Mouse (Mus musculus): ENCODE results near the gene Plekhh3. TPM values are rescaled to one million over a fixed set of nuclear protein-coding genes. Genes with fewer than 3 reads are reported as not detected.

Gene Plekhh3
- total and polyA plus RNA-seq, 2 experiments from 2014 or later, result 5.3 to 10.2 TPM

GRCm38 (mm10) chr11:101180261-101180660, 9.1 kb upstream of the Plekhh3 start:
- H3K9me3 ChIP-seq (ENCODE audit: low read length), result no peaks in the 10 kb centered on the region
- H3K4me1 ChIP-seq (ENCODE audit: insufficient read depth), result 0 out of 2 replicates have a peak, but pooled peaks cover under 1% of the 10 kb centered on the region
- DNase-seq, result no peak
- peaks cover 20% of the 10 kb centered on the region for H3K27me3 ChIP-seq (ENCODE audit: insufficient read depth, low read length)
- no peak overlapping the region for H3K27ac ChIP-seq (ENCODE audit: low read depth, low read length)
- no peak overlapping the region for H3K4me2 ChIP-seq (ENCODE audit: low read depth)
- no peak overlapping the region for H3K4me3 ChIP-seq (ENCODE audit: low read depth, low read length)
- TF ChIP-seq CTCF (IDR thresholded peaks at IDR 0.05; ENCODE audit: low read depth), result no peak
- no peak overlapping the region for H3K9ac ChIP-seq
- ATAC-seq, result no peak
- 69% methylated on average over 17 of the region's 17 CpGs for WGBS
- no peaks in the 10 kb centered on the region for H3K36me3 ChIP-seq (ENCODE audit: insufficient read depth)

- H3K27ac ChIP-seq (ENCODE audit: low read depth, low read length), result no peak overlapping the region
- H3K4me2 ChIP-seq (ENCODE audit: low read depth), result no peak overlapping the region
- TF ChIP-seq CTCF (IDR thresholded peaks at IDR 0.05; ENCODE audit: low read depth), result no peak
- ATAC-seq (no peak), DNase-seq (no peak)
- 75% methylated on average over 15 of the region's 15 CpGs for WGBS
- H3K4me1 ChIP-seq (ENCODE audit: insufficient read depth), result peaks cover 4% of the 10 kb centered on the region
- H3K4me3 ChIP-seq (ENCODE audit: low read depth, low read length), result no peak overlapping the region
- no peaks in the 10 kb centered on the region for H3K36me3 ChIP-seq (ENCODE audit: insufficient read depth)
- no peaks in the 10 kb centered on the region for H3K9me3 ChIP-seq (ENCODE audit: low read length)
- H3K27me3 ChIP-seq (ENCODE audit: insufficient read depth, low read length), result peaks cover 27% of the 10 kb centered on the region
- no peak overlapping the region for H3K9ac ChIP-seq
These were observed 8.2 kb upstream of the Plekhh3 start for GRCm38 (mm10) chr11:101179306-101179705.

- Histone ChIP-seq H3K4me1 (ENCODE audit: insufficient read depth) (peaks cover 14% of the 10 kb centered on the region), H3K27me3 (ENCODE audit: insufficient read depth, low read length) (peaks cover 30% of the 10 kb centered on the region), H3K27ac (ENCODE audit: low read depth, low read length) (no peak overlapping the region), H3K4me2 (ENCODE audit: low read depth) (no peak overlapping the region), H3K9ac (no peak overlapping the region), H3K36me3 (ENCODE audit: insufficient read depth) (no peaks in the 10 kb centered on the region), H3K9me3 (ENCODE audit: low read length) (no peaks in the 10 kb centered on the region), H3K4me3 (ENCODE audit: low read depth, low read length) (no peak overlapping the region)
- no peak for TF ChIP-seq CTCF (IDR thresholded peaks at IDR 0.05; ENCODE audit: low read depth)
- ATAC-seq (no peak), DNase-seq (no peak)
- 50% methylated on average over 36 of the region's 36 CpGs for WGBS
These were observed 7.2 kb upstream of the Plekhh3 start for GRCm38 (mm10) chr11:101178061-101179058.

GRCm38 (mm10) chr11:101176933-101177773, 6.0 kb upstream of the Plekhh3 start:
- Histone ChIP-seq H3K4me2 (ENCODE audit: low read depth) (peak overlapping the region; percentile 56), H3K4me1 (ENCODE audit: insufficient read depth) (peaks cover 18% of the 10 kb centered on the region), H3K36me3 (ENCODE audit: insufficient read depth) (no peaks in the 10 kb centered on the region), H3K9ac (no peak overlapping the region), H3K9me3 (ENCODE audit: low read length) (no peaks in the 10 kb centered on the region), H3K4me3 (ENCODE audit: low read depth, low read length) (peak overlapping the region; percentile 33), H3K27ac (ENCODE audit: low read depth, low read length) (no peak overlapping the region), H3K27me3 (ENCODE audit: insufficient read depth, low read length) (peaks cover 30% of the 10 kb centered on the region)
- peak; percentile 60 for TF ChIP-seq CTCF (IDR thresholded peaks at IDR 0.05; ENCODE audit: low read depth)
- ATAC-seq (peak; percentile 42; the same call in 1 of the 2 replicates), DNase-seq (peak; percentile 63)
- 26% methylated on average over 22 of the region's 22 CpGs for WGBS

GRCm38 (mm10) chr11:101176117-101176691, 5.1 kb upstream of the Plekhh3 start:
- Histone ChIP-seq H3K27ac (ENCODE audit: low read depth, low read length) (peak overlapping the region; percentile 29; the same call in 1 of the 2 replicates), H3K36me3 (ENCODE audit: insufficient read depth) (no peaks in the 10 kb centered on the region)

GRCm38 (mm10) chr11:101175636-101176116, 4.5 kb upstream of the Plekhh3 start:
- peaks cover 18% of the 10 kb centered on the region for H3K4me1 ChIP-seq (ENCODE audit: insufficient read depth)
- H3K4me2 ChIP-seq (ENCODE audit: low read depth), result peak overlapping the region; percentile 56
- H3K27ac ChIP-seq (ENCODE audit: low read depth, low read length), result no peak overlapping the region
- no peaks in the 10 kb centered on the region for H3K36me3 ChIP-seq (ENCODE audit: insufficient read depth)
- DNase-seq (peak; percentile 27), ATAC-seq (no peak)
- WGBS, result 10% methylated on average over 11 of the region's 11 CpGs
- no peak overlapping the region for H3K9ac ChIP-seq
- H3K9me3 ChIP-seq (ENCODE audit: low read length), result no peaks in the 10 kb centered on the region
- no peak for TF ChIP-seq CTCF (IDR thresholded peaks at IDR 0.05; ENCODE audit: low read depth)
- peak overlapping the region; percentile 33 for H3K4me3 ChIP-seq (ENCODE audit: low read depth, low read length)
- H3K27me3 ChIP-seq (ENCODE audit: insufficient read depth, low read length), result peaks cover 30% of the 10 kb centered on the region

More at GRCm38 (mm10) chr11:101176117-101176691, 5.1 kb upstream of the Plekhh3 start:
- WGBS, result under 1% methylated on average over 25 of the region's 25 CpGs
- H3K27me3 ChIP-seq (ENCODE audit: insufficient read depth, low read length), result peaks cover 30% of the 10 kb centered on the region
- H3K4me2 ChIP-seq (ENCODE audit: low read depth), result peak overlapping the region; percentile 56
- peak overlapping the region; percentile 33 for H3K4me3 ChIP-seq (ENCODE audit: low read depth, low read length)
- peak overlapping the region; percentile 43 for H3K9ac ChIP-seq
- TF ChIP-seq CTCF (IDR thresholded peaks at IDR 0.05; ENCODE audit: low read depth), result peak; percentile 23; the same call in 1 of the 2 replicates
- H3K9me3 ChIP-seq (ENCODE audit: low read length), result no peaks in the 10 kb centered on the region
- ATAC-seq, result no peak
- DNase-seq, result peak; percentile 35
- H3K4me1 ChIP-seq (ENCODE audit: insufficient read depth), result peaks cover 18% of the 10 kb centered on the region
